Mouse (Mus musculus) T-helper 17 cell (primary cell): ENCODE results near the gene Ssbp3.

ENCODE experiments used
- in situ Hi-C, 2 experiments: fragments of 300-600 bp; cut with MboI, MseI; formaldehyde crosslinking; loops; 1 replicate in 1 of 2; 2 replicates in 1 of 2; pipeline ENCODE4 v1.15.1; 2025; ENCODE audit warnings: high pct_unique_total_duplicates in 2 of 2

Ssbp3 gene

GRCm38 (mm10) chr4:106985289-106985688 lies 74.8 kb downstream of the Ssbp3 start:
- in situ Hi-C loops: loop anchor here (5.0 to 25.0 kb wide), 3 partner anchors 73 to 148 kb away; partner anchors contain the start of gene Ssbp3 (in 1 of the 2)

- in situ Hi-C loops: loop anchor here (5.0 to 25.0 kb wide), 3 partner anchors 74 to 149 kb away; partner anchors contain the start of gene Ssbp3 (in 1 of the 2)
Measured at GRCm38 (mm10) chr4:106985899-106986832, 75.7 kb downstream of the Ssbp3 start.

- in situ Hi-C loops: loop anchor here (5.0 to 25.0 kb wide), 3 partner anchors 76 to 151 kb away; partner anchors contain the start of gene Ssbp3 (in 1 of the 2)
Measured at GRCm38 (mm10) chr4:106987725-106988364, 77.3 kb downstream of the Ssbp3 start.

- in situ Hi-C loops: loop anchor here (5.0 to 25.0 kb wide), 3 partner anchors 77 to 152 kb away; partner anchors contain the start of gene Ssbp3 (in 1 of the 2)
Measured at GRCm38 (mm10) chr4:106988886-106989225, 78.4 kb downstream of the Ssbp3 start.

- in situ Hi-C loops: loop anchor here (5.0 to 25.0 kb wide), 3 partner anchors 77 to 152 kb away; partner anchors contain the start of gene Ssbp3 (in 1 of the 2)
Measured at GRCm38 (mm10) chr4:106989226-106989983, 78.9 kb downstream of the Ssbp3 start.

GRCm38 (mm10) chr4:106993053-106993452 lies 82.6 kb downstream of the Ssbp3 start:
- in situ Hi-C loops: loop anchor here in 1 of 2 experiments (25.0 kb wide), 1 partner anchor 156 kb away; no protein-coding TSS in a partner anchor

GRCm38 (mm10) chr4:106994252-106994651 lies 83.8 kb downstream of the Ssbp3 start:
- in situ Hi-C loops: loop anchor here in 1 of 2 experiments (25.0 kb wide), 1 partner anchor 157 kb away; no protein-coding TSS in a partner anchor

- in situ Hi-C loops: loop anchor here in 1 of 2 experiments (25.0 kb wide), 1 partner anchor 158 kb away; no protein-coding TSS in a partner anchor
Measured at GRCm38 (mm10) chr4:106995069-106995468, 84.6 kb downstream of the Ssbp3 start.

- in situ Hi-C loops: loop anchor here in 1 of 2 experiments (25.0 kb wide), 1 partner anchor 158 kb away; no protein-coding TSS in a partner anchor
Measured at GRCm38 (mm10) chr4:106995513-106995912, 85.0 kb downstream of the Ssbp3 start.

- in situ Hi-C loops: loop anchor here in 1 of 2 experiments (25.0 kb wide), 1 partner anchor 159 kb away; no protein-coding TSS in a partner anchor
Measured at GRCm38 (mm10) chr4:106996305-106997076, 86.0 kb downstream of the Ssbp3 start.

GRCm38 (mm10) chr4:107001259-107001810 lies 90.8 kb downstream of the Ssbp3 start:
- in situ Hi-C loops: loop anchor here in 1 of 2 experiments (10.0 kb wide), 1 partner anchor 463 kb away; no protein-coding TSS in a partner anchor

GRCm38 (mm10) chr4:107001916-107002488 lies 91.5 kb downstream of the Ssbp3 start:
- in situ Hi-C loops: loop anchor here in 1 of 2 experiments (10.0 kb wide), 1 partner anchor 463 kb away; no protein-coding TSS in a partner anchor

GRCm38 (mm10) chr4:107002517-107003165 lies 92.1 kb downstream of the Ssbp3 start:
- in situ Hi-C loops: loop anchor here in 1 of 2 experiments (10.0 kb wide), 1 partner anchor 462 kb away; no protein-coding TSS in a partner anchor

- in situ Hi-C loops: loop anchor here in 1 of 2 experiments (10.0 kb wide), 1 partner anchor 462 kb away; no protein-coding TSS in a partner anchor
Measured at GRCm38 (mm10) chr4:107003199-107003598, 92.7 kb downstream of the Ssbp3 start.

GRCm38 (mm10) chr4:107003786-107004185 lies 93.3 kb downstream of the Ssbp3 start:
- in situ Hi-C loops: loop anchor here in 1 of 2 experiments (10.0 kb wide), 1 partner anchor 461 kb away; no protein-coding TSS in a partner anchor

- in situ Hi-C loops: loop anchor here in 1 of 2 experiments (10.0 kb wide), 1 partner anchor 460 kb away; no protein-coding TSS in a partner anchor
Measured at GRCm38 (mm10) chr4:107004346-107004745, 93.8 kb downstream of the Ssbp3 start.

- in situ Hi-C loops: loop anchor here in 1 of 2 experiments (10.0 kb wide), 1 partner anchor 460 kb away; no protein-coding TSS in a partner anchor
Measured at GRCm38 (mm10) chr4:107005166-107005565, 94.7 kb downstream of the Ssbp3 start.

- in situ Hi-C loops: loop anchor here in 1 of 2 experiments (10.0 kb wide), 1 partner anchor 459 kb away; no protein-coding TSS in a partner anchor
Measured at GRCm38 (mm10) chr4:107006229-107006628, 95.7 kb downstream of the Ssbp3 start.
